Mouse (Mus musculus): ENCODE measurements at regions not wholly inside any gene's neighbourhood (a gene's known extent, or its start where the extent isn't known, plus 50 kb on each side); places are given as distances from the start of the nearest gene placed in this dataset.

GRCm38 (mm10) chr2:137969156-137969555 lies 287.2 kb upstream of the Btbd3 start:
- no peak for DNase-seq

- no peak for DNase-seq
These were observed 289.8 kb upstream of the Btbd3 start for GRCm38 (mm10) chr2:137966460-137967076.

GRCm38 (mm10) chr2:137954830-137955229 lies 301.5 kb upstream of the Btbd3 start:
- DNase-seq, result peak; percentile 12

GRCm38 (mm10) chr2:137953144-137953543 lies 303.2 kb upstream of the Btbd3 start:
- peak; percentile 17 for DNase-seq

- DNase-seq, result no peak
These were observed 304.4 kb upstream of the Btbd3 start for GRCm38 (mm10) chr2:137951942-137952341.

GRCm38 (mm10) chr2:137950931-137951330 lies 305.4 kb upstream of the Btbd3 start:
- no peak for DNase-seq

- DNase-seq, result peak; percentile 75
These were observed 313.6 kb upstream of the Btbd3 start for GRCm38 (mm10) chr2:137942753-137943152.

- no peak for DNase-seq
These were observed 316.8 kb upstream of the Btbd3 start for GRCm38 (mm10) chr2:137939591-137939990.

- no peak for DNase-seq
These were observed 317.4 kb upstream of the Btbd3 start for GRCm38 (mm10) chr2:137938831-137939480.

- no peak for DNase-seq
These were observed 319.8 kb upstream of the Btbd3 start for GRCm38 (mm10) chr2:137936613-137937012.

- no peak for DNase-seq
These were observed 323.4 kb upstream of the Btbd3 start for GRCm38 (mm10) chr2:137932931-137933330.

GRCm38 (mm10) chr2:137932488-137932887 lies 323.9 kb upstream of the Btbd3 start:
- DNase-seq, result no peak

- no peak for DNase-seq
These were observed 330.9 kb upstream of the Btbd3 start for GRCm38 (mm10) chr2:137925488-137925887.

GRCm38 (mm10) chr2:137924576-137924975 lies 331.8 kb upstream of the Btbd3 start:
- DNase-seq, result no peak

GRCm38 (mm10) chr2:137898425-137898824 lies 357.9 kb upstream of the Btbd3 start:
- no peak for DNase-seq

GRCm38 (mm10) chr2:137880211-137881031 lies 375.9 kb upstream of the Btbd3 start:
- DNase-seq, result no peak

GRCm38 (mm10) chr2:137869676-137870075 lies 386.7 kb upstream of the Btbd3 start:
- DNase-seq, result peak; percentile 2

GRCm38 (mm10) chr2:137854494-137854893 lies 401.9 kb upstream of the Btbd3 start:
- no peak for DNase-seq

GRCm38 (mm10) chr2:137853399-137854259 lies 402.7 kb upstream of the Btbd3 start:
- DNase-seq, result no peak

GRCm38 (mm10) chr2:137847901-137848300 lies 408.5 kb upstream of the Btbd3 start:
- no peak for DNase-seq

GRCm38 (mm10) chr2:137827814-137828374 lies 428.5 kb upstream of the Btbd3 start:
- no peak for DNase-seq

- peak; percentile 54 for DNase-seq
These were observed 434.9 kb upstream of the Btbd3 start for GRCm38 (mm10) chr2:137821344-137821916.
